Mouse (Mus musculus): ENCODE data around the gene Mthfd1.

Gene Mthfd1

GRCm38 (mm10) chr12:76349680-76350220 lies 94.7 kb downstream of the Mthfd1 start:
- in situ Hi-C loops (cut with MboI): no loop called here

GRCm38 (mm10) chr12:76360868-76361267 lies 105.8 kb downstream of the Mthfd1 start:
- in situ Hi-C loops (cut with MboI): no loop called here

GRCm38 (mm10) chr12:76361405-76362302 lies 106.6 kb downstream of the Mthfd1 start:
- in situ Hi-C loops (cut with MboI): no loop called here

GRCm38 (mm10) chr12:76362303-76362676 lies 107.2 kb downstream of the Mthfd1 start:
- in situ Hi-C loops (cut with MboI): no loop called here

GRCm38 (mm10) chr12:76366276-76366675 lies 111.2 kb downstream of the Mthfd1 start:
- in situ Hi-C loops (cut with MboI): no loop called here

GRCm38 (mm10) chr12:76367096-76367995 lies 112.2 kb downstream of the Mthfd1 start:
- in situ Hi-C loops (cut with MboI): no loop called here

GRCm38 (mm10) chr12:76368201-76368789 lies 113.2 kb downstream of the Mthfd1 start:
- in situ Hi-C loops (cut with MboI): no loop called here

- in situ Hi-C loops (cut with MboI): no loop called here
Measured at GRCm38 (mm10) chr12:76368790-76369205, 113.7 kb downstream of the Mthfd1 start.

Data from mature B cell (primary cell).